Mouse (Mus musculus) thymus, postnatal 25 days (tissue): ENCODE results near the gene Adgrg3.
A peak's percentile ranks its signal among the peaks of the same experiment; 100 is the strongest.

Source experiments
- DNase-seq: peaks from one replicate; pipeline ENCODE4 v3.0.0; 2022

The Adgrg3 gene

GRCm38 (mm10) chr8:95017451-95017850 lies at the start of gene Adgrg3:
Adgrg3 (plus strand) TSS chr8:95017692.
- DNase-seq: no peak

- peak; percentile 64 for DNase-seq
These were observed 44.2 kb upstream of the Adgrg3 start for GRCm38 (mm10) chr8:94973270-94973669.

GRCm38 (mm10) chr8:94973786-94974185 lies 43.7 kb upstream of the Adgrg3 start:
- no peak for DNase-seq

GRCm38 (mm10) chr8:94974467-94975165 lies 42.9 kb upstream of the Adgrg3 start, which contains the start of gene Adgrg1:
Adgrg1 (plus strand) TSS chr8:94974751.
- DNase-seq: no peak

GRCm38 (mm10) chr8:94976651-94977417 lies 40.7 kb upstream of the Adgrg3 start:
- DNase-seq: peak; percentile 79

GRCm38 (mm10) chr8:94978131-94978530 lies 39.4 kb upstream of the Adgrg3 start:
- DNase-seq: peak; percentile 56

- no peak for DNase-seq
These were observed 38.7 kb upstream of the Adgrg3 start for GRCm38 (mm10) chr8:94978593-94979319.

- DNase-seq: no peak
These were observed 37.3 kb upstream of the Adgrg3 start for GRCm38 (mm10) chr8:94980176-94980575.

- DNase-seq: no peak
These were observed 36.5 kb upstream of the Adgrg3 start for GRCm38 (mm10) chr8:94980976-94981375.

- DNase-seq: no peak
These were observed 35.6 kb upstream of the Adgrg3 start for GRCm38 (mm10) chr8:94981848-94982247.

GRCm38 (mm10) chr8:94983146-94983545 lies 34.3 kb upstream of the Adgrg3 start:
- DNase-seq: no peak

GRCm38 (mm10) chr8:94983881-94984516 lies 33.5 kb upstream of the Adgrg3 start:
- no peak for DNase-seq

GRCm38 (mm10) chr8:94985023-94985422 lies 32.5 kb upstream of the Adgrg3 start:
- peak; percentile 61 for DNase-seq

- DNase-seq: no peak
These were observed 30.8 kb upstream of the Adgrg3 start for GRCm38 (mm10) chr8:94986676-94987075.

GRCm38 (mm10) chr8:94987553-94987952 lies 29.9 kb upstream of the Adgrg3 start:
- DNase-seq: no peak

- DNase-seq: no peak
These were observed 28.9 kb upstream of the Adgrg3 start for GRCm38 (mm10) chr8:94988619-94989018.

GRCm38 (mm10) chr8:94989711-94990110 lies 27.8 kb upstream of the Adgrg3 start:
- DNase-seq: no peak

GRCm38 (mm10) chr8:94990598-94991453 lies 26.7 kb upstream of the Adgrg3 start:
- peak; percentile 67 for DNase-seq

- no peak for DNase-seq
These were observed 26.0 kb upstream of the Adgrg3 start for GRCm38 (mm10) chr8:94991454-94991994.

GRCm38 (mm10) chr8:94992010-94992409 lies 25.5 kb upstream of the Adgrg3 start:
- DNase-seq: no peak

- DNase-seq: no peak
These were observed 25.0 kb upstream of the Adgrg3 start for GRCm38 (mm10) chr8:94992534-94992933.
